Comparison of ENCODE assay signal across 8 mouse cellular contexts in the genomic region with DNA sequence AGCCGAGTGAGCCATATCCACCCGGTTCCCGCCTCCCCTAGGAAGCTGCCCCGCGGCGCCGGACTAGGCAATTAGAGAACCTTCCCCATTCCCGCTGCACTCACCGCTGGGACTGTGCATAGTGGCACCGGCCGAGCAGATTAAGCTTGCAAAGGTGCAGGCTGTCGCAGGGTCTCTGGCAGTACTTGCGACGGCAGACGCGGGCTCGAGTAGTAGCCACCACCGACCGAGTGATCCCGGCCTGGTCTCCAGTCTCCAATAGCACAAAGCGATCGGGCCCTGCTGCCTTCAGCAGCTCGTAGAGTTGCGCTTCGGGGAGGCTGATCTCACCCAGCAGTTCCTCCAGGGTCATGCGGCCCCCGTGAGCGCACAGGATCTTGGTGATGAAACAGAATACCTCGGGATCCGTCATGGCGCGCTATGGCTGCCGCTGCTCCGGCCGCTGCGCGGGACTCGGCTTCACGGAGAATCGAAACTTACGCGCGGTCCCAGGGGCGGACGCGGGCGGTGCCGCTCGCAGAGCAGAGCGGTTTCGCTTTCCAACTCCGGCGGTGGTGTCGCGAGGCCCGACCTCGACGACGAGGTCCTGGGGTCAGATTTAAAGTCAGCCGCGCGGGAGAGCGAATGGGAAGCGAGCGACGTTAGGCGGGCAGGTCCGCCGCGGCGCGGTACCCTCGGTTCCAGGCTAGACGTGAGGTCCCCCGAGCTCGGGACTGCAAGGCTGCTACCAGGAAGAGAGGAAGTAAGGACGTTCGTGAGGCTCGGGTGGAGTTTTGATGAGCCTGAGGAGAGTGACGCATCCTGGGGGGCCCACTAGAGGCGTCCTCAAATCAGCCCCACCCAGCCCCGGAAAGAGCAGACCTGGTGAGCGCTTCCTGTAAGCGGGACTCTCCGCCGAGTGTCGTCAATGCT. TPM values are rescaled to one million over a fixed set of nuclear protein-coding genes. Genes with fewer than 3 reads are reported as not detected.
A peak's percentile ranks its signal among the peaks of the same experiment; 100 is the strongest.
DNase-seq lines count a peak whose midpoint lies in the region; ATAC-seq lines count a peak whose summit lies in the region.

A gene (minus strand): TSS at position 793 of the 912 bp plus-strand sequence.

- peak; percentile 91 for DNase-seq in MN1 (ENCODE audit: low spot score)
- peak; percentile 42 to 45 for DNase-seq in cerebellum, postnatal 10 days
- DNase-seq in frontal cortex, postnatal 25 days (ENCODE audit: low spot score in 2 of 2): peak; percentile 8 to 10
- peak; percentile 20 to 28 for DNase-seq in layer of hippocampus, postnatal 36 days
- peak; percentile 93 for DNase-seq in lung, postnatal 36 days
- DNase-seq in retina, postnatal 1 day: peak; percentile 68
- peak; percentile 74 for DNase-seq in urinary bladder, adult 2 months (ENCODE audit: low spot score)

- H3K4me3 ChIP-seq in hindbrain, embryonic 13.5 days: peak within 1 kb of the TSS; percentile 47

- no peaks in the 10 kb centered on the region for H3K36me3 ChIP-seq in hindbrain, embryonic 13.5 days

- H3K9ac ChIP-seq in hindbrain, embryonic 13.5 days: peak within 1 kb of the TSS; percentile 49

- peaks cover 21% of the 10 kb centered on the region for H3K4me1 ChIP-seq in hindbrain, embryonic 13.5 days (replicated peaks)

- H3K27me3 ChIP-seq in hindbrain, embryonic 13.5 days: peaks cover 90% of the 10 kb centered on the region

- H3K9me3 ChIP-seq in hindbrain, embryonic 13.5 days: no peaks in the 10 kb centered on the region

- under 1% methylated on average over 87 of the region's 87 CpGs for WGBS in hindbrain, embryonic 13.5 days

- no peak within 1 kb of the TSS for H3K27ac ChIP-seq in hindbrain, embryonic 13.5 days

- ATAC-seq in hindbrain, embryonic 13.5 days (ENCODE audit: low FRiP score): peak; percentile 72

- peak within 1 kb of the TSS; percentile 64 for H3K4me2 ChIP-seq in hindbrain, embryonic 13.5 days

RNA-seq across cellular contexts. Expression of the gene that starts here (rescaled TPM):
- polyA plus RNA-seq in hindbrain, embryonic 13.5 days (2015; fragmentation: Nextera tagmentation; extraction: Ambion mirVana): 1.2 and 1.4 TPM in 2 replicates
- total RNA-seq in layer of hippocampus, postnatal 36 days (2021): 1 to 10 TPM; 2.8 to 3.2 TPM
- polyA plus RNA-seq in urinary bladder, adult 2 months (2012; rRNA removed): 24.6 and 31.6 TPM in 2 replicates

Comparison
In these comparisons a context has a peak if more than half of its experiments do, and no peak if none do; other contexts are left out.
1. RNA of the gene that starts here (polyA plus RNA-seq): 24.6 to 31.6 TPM in urinary bladder, adult 2 months; 1.2 to 1.4 TPM in hindbrain, embryonic 13.5 days; every median in the first group is over 10 times any median in the second.
2. DNase-seq: peak in every context shown above with its lines; median percentile 93 in lung, postnatal 36 days; 91 in MN1; 74 in urinary bladder, adult 2 months; 68 in retina, postnatal 1 day; 44 in cerebellum, postnatal 10 days; 24 in layer of hippocampus, postnatal 36 days; 9 in frontal cortex, postnatal 25 days.